8 mouse cellular contexts compared by ENCODE assay signal in the genomic region with DNA sequence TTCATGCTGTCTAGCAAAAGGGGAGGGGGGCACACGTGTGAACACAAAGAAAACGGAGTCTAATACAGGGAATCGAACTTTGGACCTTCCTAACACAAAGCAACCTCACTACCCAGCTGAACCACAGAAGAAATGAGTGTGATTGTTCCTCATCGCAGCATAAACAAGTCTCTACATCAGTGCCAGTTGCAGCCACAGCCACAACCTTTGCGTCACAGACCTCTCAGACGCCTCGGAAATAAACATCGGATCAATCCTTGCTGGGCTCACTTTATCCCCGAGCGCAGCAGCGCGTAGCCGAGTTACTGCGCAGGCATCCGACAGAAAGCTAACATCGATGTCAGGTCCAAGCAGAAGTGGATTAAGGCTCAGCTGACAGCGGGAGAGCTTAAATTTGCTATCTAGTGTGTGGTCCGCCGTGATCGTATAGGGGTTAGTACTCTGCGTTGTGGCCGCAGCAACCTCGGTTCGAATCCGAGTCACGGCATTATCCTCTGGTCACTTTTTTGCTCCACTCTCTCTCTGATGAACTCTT. TPM values are rescaled to one million over a fixed set of nuclear protein-coding genes. Genes with fewer than 3 reads are reported as not detected.
DNase-seq lines count a peak whose midpoint lies in the region; ATAC-seq and TF ChIP-seq lines count a peak whose summit lies in the region.

No protein-coding gene starts in this region.

- H3K9ac ChIP-seq in kidney, postnatal 0 days (ENCODE audit: low read depth, low read length): no peak overlapping the region
- H3K9ac ChIP-seq in forebrain, postnatal 0 days: 0 out of 2 replicates have a peak overlapping the region, but pooled peaks have one; percentile 14
- no peak overlapping the region for H3K9ac ChIP-seq in neural tube, embryonic 12.5 days

- H3K4me1 ChIP-seq in kidney, postnatal 0 days (replicated peaks; ENCODE audit: insufficient read depth, low read length): no peaks in the 10 kb centered on the region
- no peaks in the 10 kb centered on the region for H3K4me1 ChIP-seq in forebrain, postnatal 0 days (ENCODE audit: insufficient read depth)
- no peaks in the 10 kb centered on the region; the same call in 1 of the 2 replicates for H3K4me1 ChIP-seq in neural tube, embryonic 12.5 days

- H3K9me3 ChIP-seq in kidney, postnatal 0 days (replicated peaks; ENCODE audit: low read length): no peaks in the 10 kb centered on the region
- H3K9me3 ChIP-seq in forebrain, postnatal 0 days (ENCODE audit: low read length): no peaks in the 10 kb centered on the region
- no peaks in the 10 kb centered on the region for H3K9me3 ChIP-seq in neural tube, embryonic 12.5 days

- WGBS in kidney, postnatal 0 days: 1% methylated on average over 26 of the region's 26 CpGs
- WGBS in forebrain, postnatal 0 days: 1% methylated on average over 26 of the region's 26 CpGs
- WGBS in neural tube, embryonic 12.5 days: 1% methylated on average over 26 of the region's 26 CpGs

- peak overlapping the region; percentile 3; the same call in 1 of the 2 replicates for H3K4me2 ChIP-seq in kidney, postnatal 0 days (ENCODE audit: low read length)
- H3K4me2 ChIP-seq in forebrain, postnatal 0 days (ENCODE audit: low read depth): peak overlapping the region; percentile 34
- peak overlapping the region; percentile 44 for H3K4me2 ChIP-seq in neural tube, embryonic 12.5 days (replicated peaks)

- intact Hi-C loops in left cerebral cortex, postnatal 36 days (cut with DNase I): no loop called here

- no peak for DNase-seq in kidney, postnatal 0 days (ENCODE audit: low spot score)
- no peak for DNase-seq in kidney, adult 11 months
- peak; percentile 40 for DNase-seq in brain, adult 2 months (ENCODE audit: low read depth, low spot score)
- peak; percentile 69 for DNase-seq in forebrain, postnatal 0 days
- peak; percentile 11 to 34 for DNase-seq in left cerebral cortex, postnatal 36 days (ENCODE audit: low spot score in 2 of 2)
- DNase-seq in adrenal gland, postnatal 14 days: no peak
- DNase-seq in thymus, postnatal 25 days: no peak

- H3K27ac ChIP-seq in kidney, postnatal 0 days: no peak overlapping the region
- no peak overlapping the region for H3K27ac ChIP-seq in forebrain, postnatal 0 days (ENCODE audit: low read depth, low read length)
- no peak overlapping the region for H3K27ac ChIP-seq in neural tube, embryonic 12.5 days

- no peak for TF ChIP-seq CTCF in kidney, postnatal 0 days (IDR thresholded peaks at IDR 0.05; ENCODE audit: low read depth)
- TF ChIP-seq CTCF in forebrain, postnatal 0 days (IDR thresholded peaks at IDR 0.05; ENCODE audit: low read depth): no peak

- no peak for ATAC-seq in kidney, postnatal 0 days (replicated peaks; ENCODE audit: low FRiP score, low read depth)
- peak; percentile 69 for ATAC-seq in forebrain, postnatal 0 days
- no peak for ATAC-seq in neural tube, embryonic 12.5 days (ENCODE audit: low FRiP score, low read depth)

- no peaks in the 10 kb centered on the region for H3K36me3 ChIP-seq in kidney, postnatal 0 days (ENCODE audit: insufficient read depth, low read length)
- no peaks in the 10 kb centered on the region for H3K36me3 ChIP-seq in forebrain, postnatal 0 days (ENCODE audit: insufficient read depth)
- no peaks in the 10 kb centered on the region for H3K36me3 ChIP-seq in neural tube, embryonic 12.5 days

- no peak overlapping the region for H3K4me3 ChIP-seq in kidney, postnatal 0 days (replicated peaks; ENCODE audit: low read depth, low read length)
- H3K4me3 ChIP-seq in forebrain, postnatal 0 days (ENCODE audit: low read depth, low read length): peak overlapping the region; percentile 28
- H3K4me3 ChIP-seq in neural tube, embryonic 12.5 days: peak overlapping the region; percentile 16; the same call in 1 of the 2 replicates

- H3K27me3 ChIP-seq in kidney, postnatal 0 days (ENCODE audit: insufficient read depth, low read length): peaks cover 54% of the 10 kb centered on the region
- H3K27me3 ChIP-seq in forebrain, postnatal 0 days (ENCODE audit: insufficient read depth, low read length): peaks cover 56% of the 10 kb centered on the region
- H3K27me3 ChIP-seq in neural tube, embryonic 12.5 days (replicated peaks): peaks cover 34% of the 10 kb centered on the region

RNA-seq across cellular contexts. Expression of gene BC107364, which starts 16.5 kb away (rescaled TPM):
- 0.40 and 0.51 TPM in 2 replicates for polyA plus RNA-seq in kidney, postnatal 0 days (2015; fragmentation: Nextera tagmentation; extraction: Ambion mirVana)
- not detected in 2 replicates for total RNA-seq in forebrain, postnatal 0 days (2014; rRNA removed)
- not detected in 2 replicates for polyA plus RNA-seq in forebrain, postnatal 0 days (2015; fragmentation: Nextera tagmentation; extraction: Ambion mirVana)
- not detected for total RNA-seq in left cerebral cortex, postnatal 36 days (2021)
- polyA plus RNA-seq in neural tube, embryonic 12.5 days (2016; fragmentation: Nextera tagmentation; extraction: Ambion mirVana): not detected in 2 replicates
- total RNA-seq in adrenal gland, postnatal 14 days (2021): not detected in 2 replicates

Comparison
In these comparisons a context has a peak if more than half of its experiments do, and no peak if none do; other contexts are left out.
1. DNase-seq: peak in brain, adult 2 months (single experiment), forebrain, postnatal 0 days (single experiment) and left cerebral cortex, postnatal 36 days (2 of 2); none in kidney, postnatal 0 days (single experiment), kidney, adult 11 months (single experiment), adrenal gland, postnatal 14 days (single experiment) and thymus, postnatal 25 days (single experiment).
2. Peak in every context shown above with its lines, with median percentiles within 50 percentile points of each other: H3K4me2 ChIP-seq.